Mouse (Mus musculus): ENCODE data around the gene Crisp3.
"Not testable (repeated sequence)": the region's sequence is repeated elsewhere in the genome, so short reads cannot be mapped to it uniquely, and the experiment has no call there.

The Crisp3 gene

GRCm38 (mm10) chr17:40242135-40242534 is at the start of gene Crisp3:
Gene Crisp3, minus strand, starts transcription at chr17:40242288.
- DNase-seq (ENCODE audit: low spot score) = no peak

- no peak for DNase-seq (ENCODE audit: low spot score)
Observed at GRCm38 (mm10) chr17:40285435-40285834, 43.3 kb upstream of the Crisp3 start.

- no peak for DNase-seq (ENCODE audit: low spot score)
Observed at GRCm38 (mm10) chr17:40275519-40275918, 33.4 kb upstream of the Crisp3 start.

GRCm38 (mm10) chr17:40274906-40275470 is 32.9 kb upstream of the Crisp3 start:
- no peak for DNase-seq (ENCODE audit: low spot score)

- no peak for DNase-seq (ENCODE audit: low spot score)
Observed at GRCm38 (mm10) chr17:40252487-40252886, 10.4 kb upstream of the Crisp3 start.

GRCm38 (mm10) chr17:40208540-40208939 is 33.5 kb downstream of the Crisp3 start, which contains the start of gene Pgk2:
Gene Pgk2, minus strand, starts transcription at chr17:40208640.
- DNase-seq (ENCODE audit: low spot score) = no peak

- DNase-seq (ENCODE audit: low spot score) = not testable (repeated sequence)
Observed at GRCm38 (mm10) chr17:40201803-40202202, 40.3 kb downstream of the Crisp3 start.

- DNase-seq (ENCODE audit: low spot score) = not testable (repeated sequence)
Observed at GRCm38 (mm10) chr17:40190192-40190591, 51.9 kb downstream of the Crisp3 start.

All from MN1 (cell line).